Mouse (Mus musculus) adrenal gland, postnatal 14 days (tissue): ENCODE data around the gene Nat14. TPM values are rescaled to one million over a fixed set of nuclear protein-coding genes. Genes with fewer than 3 reads are reported as not detected.

Experiments
- DNase-seq: peaks from one replicate; pipeline ENCODE4 v3.0.0; 2021; ENCODE audit warnings: mixed read lengths
- total RNA-seq: library from RNA; stranded (reverse); gene quantifications from 2 replicates; pipeline ENCODE4 v1.2.3, GENCODE M21; 2021

Gene Nat14
- total RNA-seq, 1 experiment from 2014 or later = 6.6 TPM

DNA sequence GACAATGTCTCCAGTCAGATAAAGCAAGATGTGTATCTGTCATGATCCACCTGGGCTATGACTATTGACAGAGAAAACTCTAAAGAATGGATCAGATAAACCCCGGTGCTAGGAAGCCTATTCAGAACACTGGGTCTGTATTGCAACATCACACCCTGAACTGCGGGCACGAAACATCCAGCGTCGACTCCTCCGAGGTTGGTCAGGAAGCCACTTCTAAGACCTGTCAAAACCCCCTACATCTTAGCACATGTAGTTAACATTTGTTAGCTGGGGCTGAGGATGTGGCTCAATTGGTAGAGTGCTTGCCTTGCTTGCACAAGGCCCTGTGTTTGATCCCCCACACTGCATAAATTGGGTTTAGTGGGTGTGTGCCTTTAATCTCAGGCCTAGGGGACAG lies 26.6 kb downstream of the Nat14 start:
- no peak for DNase-seq

DNA sequence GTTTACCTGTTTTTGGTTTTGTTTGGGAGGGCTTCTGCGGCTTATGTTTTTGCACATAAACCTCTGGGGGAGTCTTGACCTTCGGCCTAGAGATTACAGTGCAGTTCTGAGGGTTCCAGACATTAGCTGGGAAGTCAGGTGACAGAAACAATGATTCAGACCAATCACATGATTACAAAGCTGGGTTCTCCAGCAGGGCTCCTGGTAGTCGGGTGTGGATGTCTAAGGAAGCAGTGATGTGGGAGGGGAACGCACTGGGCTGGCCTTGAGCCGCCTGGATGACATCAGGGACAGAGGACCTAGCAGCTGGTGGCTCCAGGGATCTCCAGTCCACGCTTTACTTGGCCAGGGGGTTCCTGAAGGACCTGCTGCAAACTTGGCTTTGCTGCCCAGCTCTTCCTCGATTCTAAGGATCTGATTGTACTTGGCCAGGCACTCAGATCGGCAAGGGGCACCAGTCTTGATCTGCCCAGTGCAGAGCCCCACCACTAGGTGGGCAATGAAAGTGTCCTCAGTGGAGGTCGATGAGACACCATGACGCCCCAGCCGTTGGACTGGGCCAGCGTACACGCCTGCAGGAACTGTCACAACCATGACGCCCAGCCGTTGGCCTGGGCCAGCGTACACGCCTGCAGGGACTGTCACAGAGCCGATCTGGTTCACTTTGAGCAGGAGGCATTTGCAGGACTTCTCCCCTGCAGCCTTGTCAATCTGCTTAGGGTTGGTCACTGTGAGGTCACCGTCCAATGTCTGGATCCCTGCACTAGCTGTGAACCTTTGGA lies 28.9 kb downstream of the Nat14 start:
- peak; percentile 68 for DNase-seq

DNA sequence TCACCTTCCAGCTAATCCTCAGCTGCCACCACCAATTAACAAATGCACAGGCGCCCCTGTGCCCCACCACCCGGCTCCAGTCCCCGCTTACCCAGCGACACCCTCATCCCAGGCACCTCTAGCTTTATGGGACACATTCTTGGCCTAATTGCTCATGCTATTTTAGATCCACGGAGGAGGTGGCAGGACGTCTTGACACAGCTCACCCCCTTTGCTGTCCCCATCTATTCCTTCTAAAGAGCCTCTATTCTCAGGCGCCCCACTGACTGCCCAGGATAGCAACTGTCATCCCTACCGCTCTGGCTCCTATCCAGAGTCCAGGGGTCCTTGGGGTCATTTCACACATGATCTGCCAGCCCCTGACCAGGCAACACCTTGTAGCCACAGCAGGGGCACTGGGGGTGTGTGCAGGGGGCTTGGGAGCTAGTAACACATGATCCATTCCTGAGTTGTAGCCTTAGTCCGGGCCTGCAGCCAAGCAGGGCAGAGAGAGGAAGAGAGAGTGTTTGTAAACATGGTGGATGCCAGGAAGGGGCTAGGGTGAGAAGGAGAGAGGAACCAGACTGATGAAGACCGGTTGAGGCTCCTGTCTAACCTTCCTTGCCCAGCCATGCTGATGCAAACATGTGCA lies 32.1 kb downstream of the Nat14 start:
- DNase-seq = no peak

DNA sequence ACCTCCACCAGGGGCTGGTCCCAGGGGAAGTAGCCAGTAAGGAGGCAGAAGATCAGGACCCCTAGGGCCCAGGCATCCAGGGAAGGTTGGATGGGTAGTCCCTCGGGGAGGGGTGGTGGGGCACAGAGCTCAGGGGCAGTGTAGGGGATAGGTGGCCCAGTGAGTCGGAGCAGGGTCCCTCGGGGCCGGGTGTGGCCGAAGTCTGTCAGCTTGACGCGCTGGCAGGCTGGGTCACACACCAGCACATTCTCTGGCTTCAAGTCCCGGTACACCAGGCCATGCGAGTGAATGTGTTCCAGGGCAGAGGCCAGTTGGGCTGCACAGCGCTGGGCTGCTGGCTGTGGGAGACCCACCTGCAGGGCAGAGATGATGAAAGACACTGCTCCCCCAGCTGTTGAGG lies 35.5 kb downstream of the Nat14 start:
- DNase-seq = no peak

DNA sequence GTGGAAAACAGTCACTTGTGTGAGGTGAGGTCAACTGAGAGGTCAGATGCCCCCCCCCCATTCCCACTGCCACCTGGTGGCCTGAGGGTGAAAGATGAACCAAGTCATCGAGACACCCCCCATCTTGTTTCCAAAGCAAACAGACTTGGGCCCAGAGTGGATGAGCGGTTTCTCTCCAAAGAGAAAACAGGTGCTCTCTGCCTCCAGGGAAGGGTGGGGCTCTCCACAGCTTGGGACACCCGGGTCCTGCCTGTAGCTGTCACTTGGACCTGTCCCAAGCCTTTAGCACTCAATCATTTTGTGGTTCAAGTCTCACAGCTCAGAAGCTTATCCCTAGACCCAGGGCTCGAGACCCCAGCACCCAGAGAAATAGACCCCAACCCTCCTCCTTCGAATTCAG lies 41.7 kb downstream of the Nat14 start:
- DNase-seq = no peak

DNA sequence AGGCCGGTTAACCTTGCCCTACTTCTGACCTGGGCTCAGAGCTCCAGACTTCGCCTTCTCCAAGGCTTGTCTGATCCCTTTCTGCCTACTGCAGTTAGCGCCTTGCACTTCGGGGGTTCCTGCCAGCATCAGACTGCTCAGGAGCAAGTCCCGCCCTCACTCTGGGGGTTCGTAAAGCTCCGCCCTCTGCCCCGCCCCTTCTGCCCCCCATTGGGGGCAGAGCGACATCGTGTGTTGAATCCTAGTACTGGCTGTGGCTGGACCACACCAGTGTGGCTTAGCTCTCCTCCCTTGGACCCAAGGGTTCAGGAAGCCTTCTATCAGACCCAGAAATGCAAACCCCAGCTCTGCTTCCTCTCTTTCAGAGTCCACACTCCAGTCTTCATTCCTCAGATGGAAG lies 42.4 kb downstream of the Nat14 start, which contains the start of gene Sbk2:
Sbk2 (minus strand) TSS at position 135 of the 400 bp plus-strand sequence.
- peak; percentile 91 for DNase-seq

DNA sequence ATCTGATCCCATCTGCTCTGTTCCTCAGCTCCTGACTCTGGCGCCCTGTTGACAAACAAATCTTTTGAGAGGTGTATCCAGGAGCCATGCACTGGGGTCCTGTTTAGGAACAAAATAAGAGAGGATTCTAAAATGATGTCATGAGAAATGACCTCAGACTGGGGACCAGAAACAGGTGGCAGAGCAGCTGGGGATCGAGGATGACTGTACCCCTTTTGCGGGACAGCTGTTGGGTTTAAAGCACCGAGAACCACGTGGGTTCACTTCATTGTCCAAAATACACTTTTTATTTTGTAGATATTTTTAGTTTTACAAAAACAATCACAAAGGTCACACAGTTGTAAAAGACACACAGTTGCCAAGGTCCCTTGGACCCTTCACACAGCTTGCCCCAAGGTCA lies 43.2 kb downstream of the Nat14 start:
- no peak for DNase-seq

DNA sequence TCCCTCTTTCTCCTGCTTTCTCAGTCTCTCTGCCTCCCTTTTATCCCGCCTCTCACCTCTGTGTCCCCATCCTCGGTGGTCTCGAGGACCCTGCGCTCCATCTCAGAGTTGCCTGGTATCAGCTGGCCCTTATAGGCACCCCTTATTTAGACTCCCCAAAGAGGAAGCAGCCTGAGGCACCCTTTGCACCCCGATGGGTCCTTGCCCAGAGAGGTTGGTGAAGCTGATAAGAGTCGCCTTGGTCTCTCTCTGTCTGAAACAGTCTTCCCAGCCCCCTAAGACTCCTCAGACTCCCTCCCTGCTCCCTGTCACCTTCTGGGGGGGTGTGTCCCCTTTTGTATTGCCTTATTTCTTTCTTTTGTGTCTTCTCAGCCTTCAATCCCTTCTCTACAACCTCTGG lies 49.2 kb downstream of the Nat14 start, which contains the start of gene Sbk3:
Sbk3 (minus strand) TSS at position 101 of the 400 bp plus-strand sequence.
- no peak for DNase-seq

DNA sequence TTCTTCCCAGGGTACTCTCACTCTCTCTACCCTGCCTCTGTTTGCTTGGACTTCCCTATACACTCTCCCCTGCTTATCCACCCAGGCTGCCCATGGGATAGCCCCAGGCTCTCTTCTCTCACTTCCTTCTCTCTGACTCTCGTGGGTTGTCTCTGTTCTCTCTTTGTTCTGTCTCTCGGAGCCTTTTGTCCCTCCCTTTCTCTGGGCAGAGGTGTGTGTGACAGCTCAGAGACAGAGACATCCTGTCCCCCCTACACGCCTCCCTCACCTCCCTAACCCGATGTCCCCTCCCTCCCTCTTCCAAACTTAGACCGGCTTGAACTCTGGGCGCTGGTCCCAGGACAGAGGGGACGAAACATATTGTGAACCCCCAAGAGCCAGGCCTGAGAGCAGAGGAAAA lies 49.9 kb downstream of the Nat14 start:
- no peak for DNase-seq

DNA sequence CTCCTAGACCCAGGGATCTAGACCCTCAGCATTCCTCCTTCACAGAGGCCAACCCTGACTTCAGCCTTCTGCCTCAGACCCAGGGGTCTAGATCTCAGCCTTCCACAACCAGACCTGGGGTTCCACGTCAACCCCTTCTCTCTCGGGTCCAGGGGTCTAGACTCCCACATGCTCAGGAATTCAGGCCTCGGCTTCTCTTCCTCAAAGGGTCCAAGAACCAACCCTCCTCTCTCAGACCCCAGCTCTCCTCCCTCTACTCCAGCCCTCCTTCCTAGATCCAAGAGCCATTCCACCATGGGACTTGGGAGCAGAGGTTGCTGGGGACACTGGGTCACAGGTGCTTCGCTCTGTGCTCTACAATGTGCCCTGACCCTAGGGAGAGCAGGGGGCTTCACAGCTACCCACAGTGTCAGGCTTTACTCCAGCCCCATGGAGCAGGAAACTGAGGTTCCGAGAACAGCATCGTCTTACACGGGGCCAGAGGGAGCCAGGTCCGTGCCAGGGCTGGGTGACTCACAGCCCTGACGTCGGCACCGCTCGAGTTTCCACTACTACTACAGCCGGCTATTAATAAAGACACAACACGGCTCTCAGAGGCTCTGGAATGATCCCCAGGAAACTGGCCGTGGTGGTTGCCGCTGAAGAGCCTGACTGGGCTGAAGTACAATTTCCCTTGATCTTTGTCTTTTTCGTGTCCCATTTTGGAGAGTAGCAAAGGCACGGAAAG lies 50.7 kb downstream of the Nat14 start:
- DNase-seq = peak; percentile 81

Other genes with a start within 250 kb of the Nat14 start
- 34.0 and 37.9 TPM in 2 replicates for gene Hspbp1, start 237.0 kb upstream of the Nat14 start, total RNA-seq
- 6.0 and 8.4 TPM in 2 replicates for gene Brsk1, start 231.4 kb upstream of the Nat14 start, total RNA-seq
- gene Tmem150b, start 196.8 kb upstream of the Nat14 start, total RNA-seq = 0.30 and 0.79 TPM in 2 replicates
- 60.3 and 70.7 TPM in 2 replicates for gene Kmt5c, start 181.9 kb upstream of the Nat14 start, total RNA-seq
- gene Cox6b2, start 168.9 kb upstream of the Nat14 start, total RNA-seq = 28.1 and 31.3 TPM in 2 replicates
- not detected in 2 replicates for gene Fam71e2, start 150.7 kb upstream of the Nat14 start, total RNA-seq
- not detected in 2 replicates for gene Il11, start 139.2 kb upstream of the Nat14 start, total RNA-seq
- gene Tmem190, start 139.1 kb upstream of the Nat14 start, total RNA-seq = not detected in 2 replicates
- gene Tmem238, start 132.4 kb upstream of the Nat14 start, total RNA-seq = 10.2 and 11.7 TPM in 2 replicates
- gene Rpl28, start 129.2 kb upstream of the Nat14 start, total RNA-seq = 1,145 and 1,281 TPM in 2 replicates
- gene Ube2s, start 109.4 kb upstream of the Nat14 start, total RNA-seq = 140 and 146 TPM in 2 replicates
- 2.2 and 2.9 TPM in 2 replicates for gene Shisa7, start 77.3 kb upstream of the Nat14 start, total RNA-seq
- 8.6 and 12.5 TPM in 2 replicates for gene Isoc2b, start 51.8 kb upstream of the Nat14 start, total RNA-seq
- 55.7 and 67.9 TPM in 2 replicates for gene Isoc2a, start 44.9 kb upstream of the Nat14 start, total RNA-seq
- 0.26 TPM in 1 of 2 replicates, not detected in the other for gene Gm36210, start 15.5 kb upstream of the Nat14 start, total RNA-seq
- gene Zfp628, start 6.8 kb upstream of the Nat14 start, total RNA-seq = 13.7 and 16.2 TPM in 2 replicates
- gene Ssc5d, start 3.8 kb downstream of the Nat14 start, total RNA-seq = 3.9 and 5.0 TPM in 2 replicates
- gene Sbk2, start 42.4 kb downstream of the Nat14 start, total RNA-seq = 0.63 TPM in 1 of 2 replicates, not detected in the other
- 0.37 and 0.64 TPM in 2 replicates for gene Sbk3, start 49.1 kb downstream of the Nat14 start, total RNA-seq
- 17.8 and 20.5 TPM in 2 replicates for gene Zfp579, start 74.1 kb downstream of the Nat14 start, total RNA-seq
- 11.7 and 12.9 TPM in 2 replicates for gene Zfp524, start 92.4 kb downstream of the Nat14 start, total RNA-seq
- gene Fiz1, start 92.7 kb downstream of the Nat14 start, total RNA-seq = 22.7 and 25.8 TPM in 2 replicates
- not detected in 2 replicates for gene Gm44973, start 93.5 kb downstream of the Nat14 start, total RNA-seq
- gene Zfp865, start 98.3 kb downstream of the Nat14 start, total RNA-seq = 25.3 and 30.5 TPM in 2 replicates
- gene Ccdc106, start 98.5 kb downstream of the Nat14 start, total RNA-seq = 1.3 and 2.7 TPM in 2 replicates
- not detected in 2 replicates for gene 4632433K11Rik, start 112.1 kb downstream of the Nat14 start, total RNA-seq
- gene Zfp784, start 116.4 kb downstream of the Nat14 start, total RNA-seq = 4.7 and 5.5 TPM in 2 replicates
- gene Zfp580, start 129.5 kb downstream of the Nat14 start, total RNA-seq = 10.0 and 12.9 TPM in 2 replicates
- 166 and 184 TPM in 2 replicates for gene U2af2, start 140.1 kb downstream of the Nat14 start, total RNA-seq
- 145 and 155 TPM in 2 replicates for gene Epn1, start 158.2 kb downstream of the Nat14 start, total RNA-seq
- gene Rfpl4, start 194.9 kb downstream of the Nat14 start, total RNA-seq = not detected in 2 replicates
- gene Rasl2-9, start 203.9 kb downstream of the Nat14 start, total RNA-seq = 1.7 and 2.1 TPM in 2 replicates
- gene Vmn1r55, start 227.6 kb downstream of the Nat14 start, total RNA-seq = not detected in 2 replicates